Mouse (Mus musculus): ENCODE data around the gene Gpx6. TPM values are rescaled to one million over a fixed set of nuclear protein-coding genes. Genes with fewer than 3 reads are reported as not detected.
A peak's percentile ranks its signal among the peaks of the same experiment; 100 is the strongest.

Gpx6 gene
- not detected in 2 replicates for polyA plus RNA-seq (2012; ENCODE audit: insufficient read depth, insufficient read length, missing spikeins)

- H3K4me1 ChIP-seq (ENCODE audit: control insufficient read depth, insufficient read depth, insufficient read length, low read length), result no peaks in the 10 kb centered on the region
- H3K27ac ChIP-seq (replicated peaks; ENCODE audit: low read depth, low read length), result no peak within 1 kb of the TSS
- no peak within 1 kb of the TSS for H3K4me3 ChIP-seq (ENCODE audit: insufficient read depth, low read depth, low read length)
These were observed at the start of gene Gpx6 for GRCm38 (mm10) chr13:21311926-21312325. Gene Gpx6 (plus strand): TSS chr13:21312125.

- Histone ChIP-seq H3K27ac (replicated peaks; ENCODE audit: low read depth, low read length) (no peak overlapping the region), H3K4me1 (ENCODE audit: control insufficient read depth, insufficient read depth, insufficient read length, low read length) (no peaks in the 10 kb centered on the region), H3K4me3 (ENCODE audit: insufficient read depth, low read depth, low read length) (no peak overlapping the region)
These were observed 49.0 kb upstream of the Gpx6 start for GRCm38 (mm10) chr13:21262787-21263461.

- Histone ChIP-seq H3K27ac (replicated peaks; ENCODE audit: low read depth, low read length) (no peak overlapping the region), H3K4me1 (ENCODE audit: control insufficient read depth, insufficient read depth, insufficient read length, low read length) (no peaks in the 10 kb centered on the region), H3K4me3 (ENCODE audit: insufficient read depth, low read depth, low read length) (no peak overlapping the region)
These were observed 48.0 kb upstream of the Gpx6 start for GRCm38 (mm10) chr13:21263910-21264309.

- no peaks in the 10 kb centered on the region for H3K4me1 ChIP-seq (ENCODE audit: control insufficient read depth, insufficient read depth, insufficient read length, low read length)
- no peak overlapping the region for H3K27ac ChIP-seq (replicated peaks; ENCODE audit: low read depth, low read length)
- H3K4me3 ChIP-seq (ENCODE audit: insufficient read depth, low read depth, low read length), result no peak overlapping the region
These were observed 47.6 kb upstream of the Gpx6 start for GRCm38 (mm10) chr13:21264366-21264765.

- Histone ChIP-seq H3K4me1 (ENCODE audit: control insufficient read depth, insufficient read depth, insufficient read length, low read length) (no peaks in the 10 kb centered on the region), H3K4me3 (ENCODE audit: insufficient read depth, low read depth, low read length) (no peak overlapping the region), H3K27ac (replicated peaks; ENCODE audit: low read depth, low read length) (no peak overlapping the region)
These were observed 46.2 kb upstream of the Gpx6 start for GRCm38 (mm10) chr13:21265736-21266135.

- H3K4me1 ChIP-seq (ENCODE audit: control insufficient read depth, insufficient read depth, insufficient read length, low read length), result no peaks in the 10 kb centered on the region
These were observed 44.4 kb upstream of the Gpx6 start for GRCm38 (mm10) chr13:21267541-21267940.

GRCm38 (mm10) chr13:21268262-21268661, 43.7 kb upstream of the Gpx6 start:
- Histone ChIP-seq H3K27ac (replicated peaks; ENCODE audit: low read depth, low read length) (no peak overlapping the region), H3K4me1 (ENCODE audit: control insufficient read depth, insufficient read depth, insufficient read length, low read length) (no peaks in the 10 kb centered on the region), H3K4me3 (ENCODE audit: insufficient read depth, low read depth, low read length) (no peak overlapping the region)

More at GRCm38 (mm10) chr13:21267541-21267940, 44.4 kb upstream of the Gpx6 start:
- Histone ChIP-seq H3K4me3 (ENCODE audit: insufficient read depth, low read depth, low read length) (no peak overlapping the region), H3K27ac (replicated peaks; ENCODE audit: low read depth, low read length) (no peak overlapping the region)

- peak overlapping the region; percentile 56 for H3K4me3 ChIP-seq (ENCODE audit: insufficient read depth, low read depth, low read length)
- no peak overlapping the region for H3K27ac ChIP-seq (replicated peaks; ENCODE audit: low read depth, low read length)
- H3K4me1 ChIP-seq (ENCODE audit: control insufficient read depth, insufficient read depth, insufficient read length, low read length), result 0 out of 2 replicates have a peak, but pooled peaks cover 2% of the 10 kb centered on the region
These were observed 36.7 kb upstream of the Gpx6 start for GRCm38 (mm10) chr13:21275021-21275814.

GRCm38 (mm10) chr13:21275815-21276550, 35.9 kb upstream of the Gpx6 start:
- Histone ChIP-seq H3K4me3 (ENCODE audit: insufficient read depth, low read depth, low read length) (peak overlapping the region; percentile 47), H3K4me1 (ENCODE audit: control insufficient read depth, insufficient read depth, insufficient read length, low read length) (0 out of 2 replicates have a peak, but pooled peaks cover 2% of the 10 kb centered on the region), H3K27ac (replicated peaks; ENCODE audit: low read depth, low read length) (no peak overlapping the region)

GRCm38 (mm10) chr13:21276551-21276950, 35.4 kb upstream of the Gpx6 start:
- no peak overlapping the region for H3K27ac ChIP-seq (replicated peaks; ENCODE audit: low read depth, low read length)
- 0 out of 2 replicates have a peak, but pooled peaks cover 2% of the 10 kb centered on the region for H3K4me1 ChIP-seq (ENCODE audit: control insufficient read depth, insufficient read depth, insufficient read length, low read length)
- H3K4me3 ChIP-seq (ENCODE audit: insufficient read depth, low read depth, low read length), result peak overlapping the region; percentile 47

GRCm38 (mm10) chr13:21279076-21279475, 32.8 kb upstream of the Gpx6 start:
- peak overlapping the region; percentile 55 for H3K4me3 ChIP-seq (ENCODE audit: insufficient read depth, low read depth, low read length)
- no peak overlapping the region for H3K27ac ChIP-seq (replicated peaks; ENCODE audit: low read depth, low read length)
- 0 out of 2 replicates have a peak, but pooled peaks cover 2% of the 10 kb centered on the region for H3K4me1 ChIP-seq (ENCODE audit: control insufficient read depth, insufficient read depth, insufficient read length, low read length)

- 0 out of 2 replicates have a peak, but pooled peaks cover 2% of the 10 kb centered on the region for H3K4me1 ChIP-seq (ENCODE audit: control insufficient read depth, insufficient read depth, insufficient read length, low read length)
- peak overlapping the region; percentile 55 for H3K4me3 ChIP-seq (ENCODE audit: insufficient read depth, low read depth, low read length)
- no peak overlapping the region for H3K27ac ChIP-seq (replicated peaks; ENCODE audit: low read depth, low read length)
These were observed 32.4 kb upstream of the Gpx6 start for GRCm38 (mm10) chr13:21279559-21279958.

GRCm38 (mm10) chr13:21292631-21293030, 19.3 kb upstream of the Gpx6 start, which contains the start of gene Gpx5:
Gene Gpx5 (minus strand): TSS chr13:21292731.
- H3K4me1 ChIP-seq (ENCODE audit: control insufficient read depth, insufficient read depth, insufficient read length, low read length), result 0 out of 2 replicates have a peak, but pooled peaks cover under 1% of the 10 kb centered on the region
- H3K4me3 ChIP-seq (ENCODE audit: insufficient read depth, low read depth, low read length), result no peak within 1 kb of the TSS
- no peak within 1 kb of the TSS for H3K27ac ChIP-seq (replicated peaks; ENCODE audit: low read depth, low read length)

GRCm38 (mm10) chr13:21298557-21298956, 13.4 kb upstream of the Gpx6 start:
- no peak overlapping the region for H3K27ac ChIP-seq (replicated peaks; ENCODE audit: low read depth, low read length)
- no peak overlapping the region for H3K4me3 ChIP-seq (ENCODE audit: insufficient read depth, low read depth, low read length)
- 0 out of 2 replicates have a peak, but pooled peaks cover 2% of the 10 kb centered on the region for H3K4me1 ChIP-seq (ENCODE audit: control insufficient read depth, insufficient read depth, insufficient read length, low read length)

Data from brown adipose tissue, adult 24 weeks (tissue).